Mouse (Mus musculus) G1E (cell line): Measurements from ENCODE around the gene Rfpl4.

Source experiments
- CTCF ChIP-seq: IDR thresholded peaks from 2 replicates; pipeline ENCODE4 v1.5.1; 2012; ENCODE audit warnings: low read depth, low read length, inconsistent platforms, mixed read lengths
- GATA2 ChIP-seq: IDR thresholded peaks from 2 replicates; pipeline ENCODE4 v1.6.1; 2012; ENCODE audit warnings: low read depth, low read length, inconsistent platforms, borderline replicate concordance
- TAL1 ChIP-seq: conservative IDR thresholded peaks from 2 replicates; pipeline ENCODE4 v1.6.1; 2012; ENCODE audit warnings: low read depth, low read length, inconsistent platforms, mixed read lengths

DNA sequence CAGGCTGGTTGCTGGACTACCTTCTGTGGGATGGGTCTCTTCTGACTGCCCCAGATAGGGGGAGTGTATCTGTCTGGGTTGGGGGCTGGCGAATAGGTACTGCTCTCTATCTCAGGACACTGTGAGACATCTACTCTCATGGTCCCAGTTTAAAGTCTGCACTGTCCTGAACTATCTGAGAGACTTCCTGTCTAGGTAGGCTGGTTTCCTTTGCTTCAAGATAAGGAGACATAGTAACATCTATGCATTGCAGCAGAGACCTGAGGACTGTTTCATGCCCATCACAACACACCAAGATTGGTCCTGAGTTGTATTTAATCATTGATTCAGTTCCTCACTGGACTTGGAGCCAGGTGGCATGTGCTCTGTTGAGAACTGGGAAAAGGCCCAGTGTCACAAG, 31.2 kb downstream of the Rfpl4 start:
- no peak for TF ChIP-seq TAL1
- TF ChIP-seq CTCF: no peak
- no peak for TF ChIP-seq GATA2
